Mouse (Mus musculus): ENCODE results near the gene Wdr47. TPM values are rescaled to one million over a fixed set of nuclear protein-coding genes. Genes with fewer than 3 reads are reported as not detected.
"Not testable (repeated sequence)": the region's sequence is repeated elsewhere in the genome, so short reads cannot be mapped to it uniquely, and the experiment has no call there.

Gene Wdr47
- polyA plus RNA-seq, 1 experiment from 2014 or later: 10.8 TPM

GRCm38 (mm10) chr3:108591530-108592522, 747 bp downstream of the Wdr47 start:
- Histone ChIP-seq H3K4me2 (ENCODE audit: low read length) (peak overlapping the region; percentile 93), H3K4me1 (replicated peaks; ENCODE audit: control insufficient read depth, insufficient read depth, low read length) (0 out of 2 replicates have a peak, but pooled peaks cover 5% of the 10 kb centered on the region), H3K9ac (ENCODE audit: low read length) (peak overlapping the region; percentile 66), H3K27me3 (replicated peaks; ENCODE audit: control insufficient read depth, insufficient read depth, low read length) (no peaks in the 10 kb centered on the region), H3K4me3 (ENCODE audit: low read depth, low read length) (peak overlapping the region; percentile 90), H3K9me3 (ENCODE audit: control insufficient read depth, low read length) (no peaks in the 10 kb centered on the region), H3K36me3 (ENCODE audit: control insufficient read depth, insufficient read depth, low read length) (no peaks in the 10 kb centered on the region), H3K27ac (ENCODE audit: low read depth) (peak overlapping the region; percentile 47; the same call in 1 of the 2 replicates)
- DNase-seq (ENCODE audit: low spot score) (no peak), ATAC-seq (replicated peaks; ENCODE audit: low FRiP score, low TSS enrichment, low read depth) (peak; percentile 89)
- under 1% methylated on average over 57 of the region's 61 CpGs for WGBS

- Histone ChIP-seq H3K4me1 (replicated peaks; ENCODE audit: control insufficient read depth, insufficient read depth, low read length) (no peaks in the 10 kb centered on the region), H3K36me3 (ENCODE audit: control insufficient read depth, insufficient read depth, low read length) (peaks cover 4% of the 10 kb centered on the region; the same call in 1 of the 2 replicates), H3K9ac (ENCODE audit: low read length) (no peak overlapping the region), H3K9me3 (ENCODE audit: control insufficient read depth, low read length) (no peaks in the 10 kb centered on the region), H3K27ac (ENCODE audit: low read depth) (no peak overlapping the region), H3K4me2 (ENCODE audit: low read length) (no peak overlapping the region), H3K27me3 (replicated peaks; ENCODE audit: control insufficient read depth, insufficient read depth, low read length) (no peaks in the 10 kb centered on the region), H3K4me3 (ENCODE audit: low read depth, low read length) (no peak overlapping the region)
- ATAC-seq (replicated peaks; ENCODE audit: low FRiP score, low TSS enrichment, low read depth): no peak
- DNase-seq (ENCODE audit: low spot score): no peak
- WGBS: 35% methylated on average over 3 of the region's 3 CpGs
These were observed 17.8 kb downstream of the Wdr47 start for GRCm38 (mm10) chr3:108608906-108609305.

- Histone ChIP-seq H3K4me3 (ENCODE audit: low read depth, low read length) (no peak overlapping the region), H3K27ac (ENCODE audit: low read depth) (no peak overlapping the region), H3K9me3 (ENCODE audit: control insufficient read depth, low read length) (no peaks in the 10 kb centered on the region), H3K27me3 (replicated peaks; ENCODE audit: control insufficient read depth, insufficient read depth, low read length) (no peaks in the 10 kb centered on the region), H3K36me3 (ENCODE audit: control insufficient read depth, insufficient read depth, low read length) (no peaks in the 10 kb centered on the region), H3K4me2 (ENCODE audit: low read length) (no peak overlapping the region), H3K4me1 (replicated peaks; ENCODE audit: control insufficient read depth, insufficient read depth, low read length) (no peaks in the 10 kb centered on the region), H3K9ac (ENCODE audit: low read length) (no peak overlapping the region)
- DNase-seq (ENCODE audit: low spot score) (no peak), ATAC-seq (replicated peaks; ENCODE audit: low FRiP score, low TSS enrichment, low read depth) (no peak)
- WGBS: 78% methylated on average over 5 of the region's 5 CpGs
These were observed 43.7 kb downstream of the Wdr47 start for GRCm38 (mm10) chr3:108634761-108635160.

- Histone ChIP-seq H3K27ac (ENCODE audit: low read depth) (no peak overlapping the region), H3K4me2 (ENCODE audit: low read length) (no peak overlapping the region), H3K4me3 (ENCODE audit: low read depth, low read length) (no peak overlapping the region), H3K9me3 (ENCODE audit: control insufficient read depth, low read length) (no peaks in the 10 kb centered on the region), H3K9ac (ENCODE audit: low read length) (no peak overlapping the region), H3K27me3 (replicated peaks; ENCODE audit: control insufficient read depth, insufficient read depth, low read length) (no peaks in the 10 kb centered on the region), H3K4me1 (replicated peaks; ENCODE audit: control insufficient read depth, insufficient read depth, low read length) (no peaks in the 10 kb centered on the region), H3K36me3 (ENCODE audit: control insufficient read depth, insufficient read depth, low read length) (no peaks in the 10 kb centered on the region)
- no peak for DNase-seq (ENCODE audit: low spot score)
- ATAC-seq (replicated peaks; ENCODE audit: low FRiP score, low TSS enrichment, low read depth): no peak
- 69% methylated on average over 4 of the region's 4 CpGs for WGBS
These were observed 48.3 kb downstream of the Wdr47 start for GRCm38 (mm10) chr3:108639412-108639811.

GRCm38 (mm10) chr3:108640998-108641397, 49.9 kb downstream of the Wdr47 start:
- H3K36me3 ChIP-seq (ENCODE audit: control insufficient read depth, insufficient read depth, low read length): no peaks in the 10 kb centered on the region
- no peak overlapping the region for H3K4me2 ChIP-seq (ENCODE audit: low read length)
- H3K4me3 ChIP-seq (ENCODE audit: low read depth, low read length): no peak overlapping the region
- no peaks in the 10 kb centered on the region for H3K4me1 ChIP-seq (replicated peaks; ENCODE audit: control insufficient read depth, insufficient read depth, low read length)
- H3K27me3 ChIP-seq (replicated peaks; ENCODE audit: control insufficient read depth, insufficient read depth, low read length): no peaks in the 10 kb centered on the region
- no peak overlapping the region for H3K27ac ChIP-seq (ENCODE audit: low read depth)
- H3K9ac ChIP-seq (ENCODE audit: low read length): no peak overlapping the region
- peak; percentile 81 for ATAC-seq (replicated peaks; ENCODE audit: low FRiP score, low TSS enrichment, low read depth)
- H3K9me3 ChIP-seq (ENCODE audit: control insufficient read depth, low read length): no peaks in the 10 kb centered on the region
- DNase-seq (ENCODE audit: low spot score): no peak
- WGBS: 70% methylated on average over 4 of the region's 4 CpGs

GRCm38 (mm10) chr3:108644856-108645255, 53.8 kb downstream of the Wdr47 start:
- no peaks in the 10 kb centered on the region for H3K27me3 ChIP-seq (replicated peaks; ENCODE audit: control insufficient read depth, insufficient read depth, low read length)
- no peak overlapping the region for H3K4me3 ChIP-seq (ENCODE audit: low read depth, low read length)
- DNase-seq (ENCODE audit: low spot score) (no peak), ATAC-seq (replicated peaks; ENCODE audit: low FRiP score, low TSS enrichment, low read depth) (no peak)
- no peaks in the 10 kb centered on the region for H3K9me3 ChIP-seq (ENCODE audit: control insufficient read depth, low read length)
- no peak overlapping the region for H3K27ac ChIP-seq (ENCODE audit: low read depth)
- H3K36me3 ChIP-seq (ENCODE audit: control insufficient read depth, insufficient read depth, low read length): no peaks in the 10 kb centered on the region
- no peak overlapping the region for H3K4me2 ChIP-seq (ENCODE audit: low read length)
- no peak overlapping the region for H3K9ac ChIP-seq (ENCODE audit: low read length)
- 89% methylated on average over 3 of the region's 3 CpGs for WGBS
- no peaks in the 10 kb centered on the region for H3K4me1 ChIP-seq (replicated peaks; ENCODE audit: control insufficient read depth, insufficient read depth, low read length)

- 63% methylated on average over 7 of the region's 7 CpGs for WGBS
- Histone ChIP-seq H3K36me3 (ENCODE audit: control insufficient read depth, insufficient read depth, low read length) (no peaks in the 10 kb centered on the region), H3K27me3 (replicated peaks; ENCODE audit: control insufficient read depth, insufficient read depth, low read length) (no peaks in the 10 kb centered on the region), H3K4me2 (ENCODE audit: low read length) (no peak overlapping the region), H3K27ac (ENCODE audit: low read depth) (no peak overlapping the region), H3K4me1 (replicated peaks; ENCODE audit: control insufficient read depth, insufficient read depth, low read length) (no peaks in the 10 kb centered on the region), H3K9me3 (ENCODE audit: control insufficient read depth, low read length) (no peaks in the 10 kb centered on the region), H3K9ac (ENCODE audit: low read length) (no peak overlapping the region), H3K4me3 (ENCODE audit: low read depth, low read length) (no peak overlapping the region)
- DNase-seq (ENCODE audit: low spot score) (no peak), ATAC-seq (replicated peaks; ENCODE audit: low FRiP score, low TSS enrichment, low read depth) (no peak)
These were observed 55.0 kb downstream of the Wdr47 start for GRCm38 (mm10) chr3:108646036-108646435.

GRCm38 (mm10) chr3:108647681-108648080, 56.6 kb downstream of the Wdr47 start:
- not testable (repeated sequence) for H3K4me3 ChIP-seq (ENCODE audit: low read depth, low read length); H3K27ac ChIP-seq (ENCODE audit: low read depth); ATAC-seq (replicated peaks; ENCODE audit: low FRiP score, low TSS enrichment, low read depth); H3K4me1 ChIP-seq (replicated peaks; ENCODE audit: control insufficient read depth, insufficient read depth, low read length); H3K9me3 ChIP-seq (ENCODE audit: control insufficient read depth, low read length); H3K27me3 ChIP-seq (replicated peaks; ENCODE audit: control insufficient read depth, insufficient read depth, low read length); H3K4me2 ChIP-seq (ENCODE audit: low read length); H3K9ac ChIP-seq (ENCODE audit: low read length); H3K36me3 ChIP-seq (ENCODE audit: control insufficient read depth, insufficient read depth, low read length); DNase-seq (ENCODE audit: low spot score)
- WGBS: 54% methylated on average over 5 of the region's 5 CpGs
